Mouse (Mus musculus): ENCODE measurements at regions not wholly inside any gene's neighbourhood (a gene's known extent, or its start where the extent isn't known, plus 50 kb on each side); places are given as distances from the start of the nearest gene placed in this dataset.

GRCm38 (mm10) chr3:115792606-115793005 lies 77.7 kb upstream of the S1pr1 start:
- Histone ChIP-seq H3K9ac (ENCODE audit: low read depth, poor library complexity, severe bottlenecking) (no peak overlapping the region), H3K4me3 (ENCODE audit: low read depth, low read length) (no peak overlapping the region), H3K27ac (ENCODE audit: insufficient read depth, low read length) (no peak overlapping the region), H3K27me3 (ENCODE audit: control insufficient read depth, insufficient read depth, low read length, poor library complexity, severe bottlenecking) (no peaks in the 10 kb centered on the region), H3K9me3 (replicated peaks; ENCODE audit: control insufficient read depth, insufficient read depth, low read length, poor library complexity, severe bottlenecking) (no peaks in the 10 kb centered on the region), H3K36me3 (ENCODE audit: control insufficient read depth, insufficient read depth, low read length, poor library complexity, severe bottlenecking) (no peaks in the 10 kb centered on the region), H3K4me1 (ENCODE audit: control insufficient read depth, insufficient read depth, low read length) (no peaks in the 10 kb centered on the region)
- TF ChIP-seq EP300 (IDR thresholded peaks at IDR 0.05; ENCODE audit: insufficient read depth, low read depth, low read length) = no peak
- TF ChIP-seq CTCF (IDR thresholded peaks at IDR 0.05; ENCODE audit: low read depth, low read length) = no peak
- no peak for TF ChIP-seq POLR2A (IDR thresholded peaks at IDR 0.05; ENCODE audit: insufficient read depth, low read length)

GRCm38 (mm10) chr3:115793344-115794059 lies 78.6 kb upstream of the S1pr1 start:
- Histone ChIP-seq H3K4me1 (ENCODE audit: control insufficient read depth, insufficient read depth, low read length) (no peaks in the 10 kb centered on the region), H3K9ac (ENCODE audit: low read depth, poor library complexity, severe bottlenecking) (no peak overlapping the region), H3K27me3 (ENCODE audit: control insufficient read depth, insufficient read depth, low read length, poor library complexity, severe bottlenecking) (no peaks in the 10 kb centered on the region), H3K27ac (ENCODE audit: insufficient read depth, low read length) (no peak overlapping the region), H3K36me3 (ENCODE audit: control insufficient read depth, insufficient read depth, low read length, poor library complexity, severe bottlenecking) (no peaks in the 10 kb centered on the region), H3K4me3 (ENCODE audit: low read depth, low read length) (no peak overlapping the region), H3K9me3 (replicated peaks; ENCODE audit: control insufficient read depth, insufficient read depth, low read length, poor library complexity, severe bottlenecking) (no peaks in the 10 kb centered on the region)
- TF ChIP-seq CTCF (IDR thresholded peaks at IDR 0.05; ENCODE audit: low read depth, low read length) = peak; percentile 1
- TF ChIP-seq POLR2A (IDR thresholded peaks at IDR 0.05; ENCODE audit: insufficient read depth, low read length) = no peak

GRCm38 (mm10) chr3:115799326-115799725 lies 84.5 kb upstream of the S1pr1 start:
- Histone ChIP-seq H3K4me1 (ENCODE audit: control insufficient read depth, insufficient read depth, low read length) (no peaks in the 10 kb centered on the region), H3K36me3 (ENCODE audit: control insufficient read depth, insufficient read depth, low read length, poor library complexity, severe bottlenecking) (no peaks in the 10 kb centered on the region), H3K4me3 (ENCODE audit: low read depth, low read length) (no peak overlapping the region), H3K9ac (ENCODE audit: low read depth, poor library complexity, severe bottlenecking) (no peak overlapping the region), H3K27me3 (ENCODE audit: control insufficient read depth, insufficient read depth, low read length, poor library complexity, severe bottlenecking) (no peaks in the 10 kb centered on the region), H3K27ac (ENCODE audit: insufficient read depth, low read length) (no peak overlapping the region), H3K9me3 (replicated peaks; ENCODE audit: control insufficient read depth, insufficient read depth, low read length, poor library complexity, severe bottlenecking) (no peaks in the 10 kb centered on the region)
- TF ChIP-seq POLR2A (IDR thresholded peaks at IDR 0.05; ENCODE audit: insufficient read depth, low read length) (no peak), CTCF (IDR thresholded peaks at IDR 0.05; ENCODE audit: low read depth, low read length) (no peak), EP300 (IDR thresholded peaks at IDR 0.05; ENCODE audit: insufficient read depth, low read depth, low read length) (no peak)

GRCm38 (mm10) chr3:115799981-115800380 lies 85.1 kb upstream of the S1pr1 start:
- Histone ChIP-seq H3K36me3 (ENCODE audit: control insufficient read depth, insufficient read depth, low read length, poor library complexity, severe bottlenecking) (no peaks in the 10 kb centered on the region), H3K4me3 (ENCODE audit: low read depth, low read length) (no peak overlapping the region), H3K27me3 (ENCODE audit: control insufficient read depth, insufficient read depth, low read length, poor library complexity, severe bottlenecking) (no peaks in the 10 kb centered on the region), H3K9ac (ENCODE audit: low read depth, poor library complexity, severe bottlenecking) (no peak overlapping the region), H3K27ac (ENCODE audit: insufficient read depth, low read length) (no peak overlapping the region), H3K4me1 (ENCODE audit: control insufficient read depth, insufficient read depth, low read length) (no peaks in the 10 kb centered on the region), H3K9me3 (replicated peaks; ENCODE audit: control insufficient read depth, insufficient read depth, low read length, poor library complexity, severe bottlenecking) (no peaks in the 10 kb centered on the region)
- TF ChIP-seq EP300 (IDR thresholded peaks at IDR 0.05; ENCODE audit: insufficient read depth, low read depth, low read length) (no peak), POLR2A (IDR thresholded peaks at IDR 0.05; ENCODE audit: insufficient read depth, low read length) (no peak), CTCF (IDR thresholded peaks at IDR 0.05; ENCODE audit: low read depth, low read length) (no peak)

- H3K4me1 ChIP-seq (ENCODE audit: control insufficient read depth, insufficient read depth, low read length) = no peaks in the 10 kb centered on the region
- no peak for TF ChIP-seq CTCF (IDR thresholded peaks at IDR 0.05; ENCODE audit: low read depth, low read length)
- no peak for TF ChIP-seq POLR2A (IDR thresholded peaks at IDR 0.05; ENCODE audit: insufficient read depth, low read length)
- TF ChIP-seq EP300 (IDR thresholded peaks at IDR 0.05; ENCODE audit: insufficient read depth, low read depth, low read length) = no peak
- H3K9ac ChIP-seq (ENCODE audit: low read depth, poor library complexity, severe bottlenecking) = no peak overlapping the region
Measured at GRCm38 (mm10) chr3:115800873-115801272, 86.0 kb upstream of the S1pr1 start.

GRCm38 (mm10) chr3:115801581-115802200 lies 85.9 kb upstream of the Dph5 start:
- H3K9ac ChIP-seq (ENCODE audit: low read depth, poor library complexity, severe bottlenecking) = no peak overlapping the region
- H3K27me3 ChIP-seq (ENCODE audit: control insufficient read depth, insufficient read depth, low read length, poor library complexity, severe bottlenecking) = no peaks in the 10 kb centered on the region
- no peak overlapping the region for H3K27ac ChIP-seq (ENCODE audit: insufficient read depth, low read length)
- no peaks in the 10 kb centered on the region for H3K9me3 ChIP-seq (replicated peaks; ENCODE audit: control insufficient read depth, insufficient read depth, low read length, poor library complexity, severe bottlenecking)
- TF ChIP-seq EP300 (IDR thresholded peaks at IDR 0.05; ENCODE audit: insufficient read depth, low read depth, low read length) (no peak), CTCF (IDR thresholded peaks at IDR 0.05; ENCODE audit: low read depth, low read length) (no peak), POLR2A (IDR thresholded peaks at IDR 0.05; ENCODE audit: insufficient read depth, low read length) (no peak)
- no peaks in the 10 kb centered on the region for H3K36me3 ChIP-seq (ENCODE audit: control insufficient read depth, insufficient read depth, low read length, poor library complexity, severe bottlenecking)
- no peak overlapping the region for H3K4me3 ChIP-seq (ENCODE audit: low read depth, low read length)
- no peaks in the 10 kb centered on the region for H3K4me1 ChIP-seq (ENCODE audit: control insufficient read depth, insufficient read depth, low read length)

More at GRCm38 (mm10) chr3:115800873-115801272, 86.0 kb upstream of the S1pr1 start:
- no peaks in the 10 kb centered on the region for H3K27me3 ChIP-seq (ENCODE audit: control insufficient read depth, insufficient read depth, low read length, poor library complexity, severe bottlenecking)
- H3K27ac ChIP-seq (ENCODE audit: insufficient read depth, low read length) = no peak overlapping the region
- no peak overlapping the region for H3K4me3 ChIP-seq (ENCODE audit: low read depth, low read length)
- no peaks in the 10 kb centered on the region for H3K36me3 ChIP-seq (ENCODE audit: control insufficient read depth, insufficient read depth, low read length, poor library complexity, severe bottlenecking)
- no peaks in the 10 kb centered on the region for H3K9me3 ChIP-seq (replicated peaks; ENCODE audit: control insufficient read depth, insufficient read depth, low read length, poor library complexity, severe bottlenecking)
